Mouse (Mus musculus): ENCODE measurements at regions not wholly inside any gene's neighbourhood (a gene's known extent, or its start where the extent isn't known, plus 50 kb on each side); places are given as distances from the start of the nearest gene placed in this dataset.

DNA sequence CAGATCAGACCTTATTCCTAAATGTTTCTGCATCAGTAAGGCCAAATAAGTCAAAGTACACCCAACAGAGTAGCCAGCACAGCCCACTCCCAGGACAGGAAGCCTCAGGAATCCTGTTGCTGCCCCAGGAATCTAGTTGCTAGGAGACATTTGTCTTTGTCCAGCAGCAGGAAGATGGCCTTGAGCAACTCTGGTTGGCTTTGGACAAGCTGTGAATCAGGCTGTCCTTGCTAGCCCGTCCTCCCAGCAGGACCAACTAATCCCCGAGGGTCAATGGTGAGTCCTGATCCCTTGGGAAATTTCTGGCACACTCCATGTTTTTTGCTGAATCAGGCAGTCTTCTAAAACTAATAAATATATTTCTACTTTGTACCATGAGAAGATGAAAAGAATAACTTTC lies 317.1 kb downstream of the Mtx2 start:
- DNase-seq (ENCODE audit: low spot score): no peak

DNA sequence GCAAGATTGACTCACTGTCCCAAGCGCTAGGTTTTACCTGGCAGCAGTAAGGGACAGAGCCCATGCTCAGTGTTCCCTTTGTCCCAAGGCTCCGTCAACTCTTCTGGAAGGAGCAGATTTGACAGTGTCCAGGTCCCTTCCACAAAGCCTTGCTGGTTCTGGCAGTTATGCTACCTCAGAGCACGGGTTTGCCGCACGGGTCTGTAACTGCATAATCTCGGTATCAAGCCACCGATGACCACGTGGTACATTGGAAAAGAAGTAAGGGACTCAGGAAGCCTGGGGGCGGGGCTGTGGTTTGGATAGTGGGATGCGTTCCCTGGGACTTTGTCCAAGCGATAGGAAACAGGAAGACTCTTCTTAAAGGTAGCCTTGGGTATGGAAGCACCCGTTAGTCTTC lies 319.3 kb downstream of the Mtx2 start:
- DNase-seq (ENCODE audit: low spot score): no peak

DNA sequence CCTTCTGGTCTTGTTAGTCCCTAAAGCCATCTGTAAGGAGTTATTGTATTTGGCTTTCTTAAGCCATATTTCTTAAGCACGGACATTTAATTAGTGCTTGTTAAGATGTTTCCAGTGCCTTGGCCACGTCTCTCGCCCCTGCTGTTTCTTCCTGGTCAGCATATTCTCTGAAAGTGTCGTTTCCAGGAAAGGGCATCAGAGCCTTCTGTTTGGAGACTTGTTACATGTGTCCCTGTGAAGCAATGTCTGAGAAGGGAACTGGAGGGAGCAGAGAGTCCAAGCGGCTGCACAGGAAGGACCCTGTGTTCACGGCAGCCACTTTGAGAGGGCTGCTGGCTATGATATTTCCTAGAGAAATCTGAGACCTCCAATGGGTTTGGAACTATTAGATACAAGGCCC lies 320.7 kb downstream of the Mtx2 start:
- DNase-seq (ENCODE audit: low spot score): no peak

DNA sequence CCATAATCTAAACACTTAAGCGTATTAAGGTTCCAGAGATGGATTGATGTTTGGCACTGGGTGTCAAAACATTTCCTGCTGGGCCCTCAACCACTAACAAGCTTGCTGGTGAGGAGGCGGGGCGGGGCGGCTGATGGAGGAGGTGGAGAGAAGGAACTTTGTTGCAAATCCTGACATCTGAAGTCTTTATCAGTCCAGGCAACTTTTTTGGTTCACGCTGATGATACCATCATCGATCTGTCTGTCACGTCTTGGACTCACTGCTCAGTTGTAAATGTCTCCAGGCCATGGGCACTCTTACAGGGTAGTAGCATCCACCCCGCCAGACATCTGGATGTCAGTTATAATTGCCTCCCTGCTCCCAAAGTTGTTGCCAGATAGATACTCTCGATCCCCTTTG lies 321.8 kb downstream of the Mtx2 start:
- no peak for DNase-seq (ENCODE audit: low spot score)

DNA sequence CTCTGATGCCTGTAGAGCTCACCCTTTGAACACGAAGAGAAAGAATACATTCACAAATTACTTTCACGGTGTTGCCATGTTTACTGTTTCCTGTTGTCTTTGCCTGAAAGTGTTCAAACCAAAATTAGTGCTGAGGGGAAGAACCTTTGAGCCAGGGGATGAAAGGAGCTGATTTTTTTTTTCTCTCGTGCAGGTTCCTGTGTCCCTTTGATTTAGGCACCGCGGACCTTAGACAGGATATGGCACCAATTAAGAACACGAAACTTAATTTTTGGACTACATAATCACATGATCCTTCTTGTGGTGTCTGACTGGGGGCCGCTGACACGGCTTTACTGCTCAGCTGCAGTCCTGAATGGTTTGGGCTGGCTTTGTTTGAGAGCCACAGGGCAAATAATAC lies 322.4 kb downstream of the Mtx2 start:
- DNase-seq (ENCODE audit: low spot score): no peak

DNA sequence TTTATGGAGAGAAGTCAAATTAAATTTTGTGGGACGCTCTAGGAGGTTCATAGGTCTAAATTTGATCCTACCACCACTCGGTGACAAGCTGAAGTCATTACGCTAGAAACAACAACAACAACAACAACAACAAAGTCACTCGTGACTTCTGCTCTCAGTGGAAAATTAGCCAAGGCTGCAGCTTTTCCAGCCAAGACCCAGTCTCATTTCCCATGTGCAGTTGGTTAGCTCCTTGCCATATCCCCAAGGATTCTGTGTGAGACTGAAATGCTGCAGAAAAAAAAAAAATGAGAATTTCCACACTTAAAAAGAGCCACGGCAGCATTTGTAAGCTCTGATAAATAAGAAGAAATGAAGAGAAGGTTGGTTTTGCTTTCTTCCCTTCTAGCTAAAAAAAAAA lies 323.4 kb downstream of the Mtx2 start:
- no peak for DNase-seq (ENCODE audit: low spot score)

DNA sequence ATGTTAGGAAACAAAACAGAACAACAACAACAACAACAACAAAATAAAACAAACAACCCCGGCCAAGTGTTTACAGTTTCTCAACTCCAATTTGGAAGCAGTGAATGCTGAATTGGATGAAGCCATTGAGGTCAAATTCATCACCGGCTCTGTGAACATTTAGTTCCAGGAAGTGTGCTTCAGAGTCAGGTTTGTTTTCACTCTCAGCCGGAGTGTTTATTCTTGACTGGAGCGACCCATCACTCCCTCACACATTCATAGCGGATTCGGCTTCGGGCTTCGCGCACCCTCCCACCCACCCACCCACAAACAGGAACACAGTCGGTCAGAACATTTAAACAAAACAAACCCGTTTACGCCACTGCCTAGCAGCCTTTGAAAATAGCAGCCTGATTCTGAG lies 324.0 kb downstream of the Mtx2 start:
- no peak for DNase-seq (ENCODE audit: low spot score)

DNA sequence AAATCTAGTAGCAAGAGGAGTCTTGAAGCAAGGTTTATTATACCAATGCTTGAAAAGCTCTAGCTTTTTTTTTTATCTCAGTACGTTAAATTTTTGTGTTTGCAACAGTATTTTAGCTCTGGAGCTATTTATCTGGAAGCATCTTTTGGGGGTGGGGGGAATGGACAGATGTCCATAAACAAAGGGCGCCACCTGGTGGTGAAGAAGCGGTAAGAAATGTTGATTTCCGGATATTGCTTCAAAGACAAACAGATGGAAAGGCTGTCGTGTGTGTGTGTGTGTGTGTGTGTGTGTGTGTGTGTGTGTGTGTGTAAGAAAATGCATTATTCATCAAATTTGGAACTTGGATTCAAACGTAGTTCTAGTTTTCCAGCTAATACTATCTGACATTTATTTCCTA lies 325.4 kb downstream of the Mtx2 start:
- peak; percentile 8 for DNase-seq (ENCODE audit: low spot score)

DNA sequence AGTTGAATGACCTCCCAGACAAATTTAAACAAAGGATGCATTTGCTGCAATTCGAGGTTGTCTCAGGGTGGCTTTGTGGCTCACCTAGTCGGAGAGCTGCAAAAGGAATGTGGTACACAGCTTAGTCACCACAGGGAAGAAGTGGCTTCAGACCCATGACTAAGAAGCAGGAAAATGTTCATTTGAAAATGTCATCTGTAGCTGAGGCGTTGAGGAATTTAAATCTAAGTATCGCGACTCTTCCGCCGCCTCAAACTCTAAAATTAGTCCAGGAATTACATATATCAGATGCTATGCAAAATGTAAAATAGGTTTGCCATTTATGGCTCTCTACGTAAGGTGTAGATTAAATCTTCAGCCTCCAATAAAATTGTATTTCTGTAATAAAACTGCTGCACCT lies 325.9 kb downstream of the Mtx2 start:
- no peak for DNase-seq (ENCODE audit: low spot score)

DNA sequence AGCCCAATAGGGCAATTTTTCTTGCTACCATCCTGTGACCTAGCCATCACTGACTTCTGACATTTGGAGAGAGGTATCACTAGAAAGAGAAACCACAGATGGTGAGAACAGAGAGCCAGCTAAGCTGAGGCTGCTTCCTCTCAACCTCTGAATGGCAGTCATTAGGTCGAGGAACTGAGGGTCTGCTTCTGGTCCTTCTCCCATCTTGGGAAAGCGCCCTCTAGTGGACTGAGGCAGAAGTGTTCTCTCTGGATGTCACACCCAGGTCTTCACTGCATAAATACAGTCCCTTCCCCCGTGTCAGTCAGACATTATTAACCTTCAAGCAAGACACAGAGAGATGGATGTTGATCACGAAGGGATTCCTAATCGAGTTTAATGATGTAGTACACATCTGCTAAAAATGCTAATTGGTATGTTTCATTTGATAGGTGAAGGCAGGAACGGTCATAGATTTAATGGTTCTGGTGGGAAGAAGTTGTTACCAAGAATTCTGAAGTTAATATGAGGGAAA lies 326.9 kb downstream of the Mtx2 start:
- DNase-seq (ENCODE audit: low spot score): no peak

DNA sequence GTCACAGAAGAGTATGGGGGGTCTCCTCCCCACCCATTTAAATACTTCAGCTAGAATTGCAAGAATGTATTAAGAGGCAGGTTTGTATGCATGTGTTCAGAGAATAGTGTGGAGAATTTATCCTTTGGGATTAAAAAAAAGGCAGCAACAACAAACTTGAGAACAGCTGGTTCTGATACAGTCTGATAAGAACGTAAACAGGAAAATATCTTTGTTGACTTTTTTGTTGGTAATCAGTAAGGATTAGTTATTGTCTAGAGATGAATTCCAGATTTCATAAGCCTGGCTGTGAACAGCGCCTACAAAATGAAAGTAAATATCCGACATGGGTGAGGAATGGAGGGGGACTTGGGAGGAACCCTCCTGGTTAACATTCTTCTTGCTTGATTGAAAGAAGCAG lies 328.8 kb downstream of the Mtx2 start:
- DNase-seq (ENCODE audit: low spot score): no peak

DNA sequence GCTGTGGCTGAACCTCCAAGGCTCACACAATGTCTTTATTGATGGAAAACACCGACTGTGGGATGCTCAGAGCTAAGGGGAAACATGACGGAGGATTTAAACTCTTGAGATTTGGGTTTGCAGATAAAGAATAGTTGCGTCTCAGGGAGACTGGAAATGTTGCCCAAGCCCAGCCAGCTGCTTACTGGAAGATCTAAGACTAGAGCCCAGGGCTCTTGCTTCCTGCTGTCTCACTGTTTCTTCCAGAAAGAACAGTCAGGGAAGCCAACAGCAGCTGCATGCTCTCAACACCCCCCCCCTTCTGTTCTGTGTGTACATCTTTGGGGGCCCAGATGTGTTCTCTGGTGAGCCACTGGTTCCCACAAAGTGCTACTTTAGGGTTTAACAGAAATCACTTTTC lies 333.0 kb downstream of the Mtx2 start:
- DNase-seq (ENCODE audit: low spot score): no peak

DNA sequence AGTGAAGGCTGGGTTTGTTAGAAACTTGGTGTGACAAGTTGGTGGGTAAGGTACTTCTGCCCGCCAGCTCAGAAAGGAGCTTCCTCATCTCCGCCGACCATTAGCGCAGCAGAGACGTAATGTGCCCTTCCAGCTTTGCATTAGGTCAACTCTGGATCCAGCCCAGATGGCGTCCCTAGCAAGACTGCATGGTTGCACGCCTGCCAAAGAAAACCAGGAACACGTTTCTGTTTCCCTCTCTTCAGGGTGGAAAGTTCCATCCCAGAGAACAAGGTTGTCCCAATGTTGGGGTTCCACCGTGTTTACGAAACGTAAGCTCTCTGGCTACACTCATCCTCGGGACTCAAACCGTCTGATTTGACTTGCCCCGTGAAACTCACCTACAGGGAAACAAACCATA lies 335.5 kb downstream of the Mtx2 start:
- no peak for DNase-seq (ENCODE audit: low spot score)

DNA sequence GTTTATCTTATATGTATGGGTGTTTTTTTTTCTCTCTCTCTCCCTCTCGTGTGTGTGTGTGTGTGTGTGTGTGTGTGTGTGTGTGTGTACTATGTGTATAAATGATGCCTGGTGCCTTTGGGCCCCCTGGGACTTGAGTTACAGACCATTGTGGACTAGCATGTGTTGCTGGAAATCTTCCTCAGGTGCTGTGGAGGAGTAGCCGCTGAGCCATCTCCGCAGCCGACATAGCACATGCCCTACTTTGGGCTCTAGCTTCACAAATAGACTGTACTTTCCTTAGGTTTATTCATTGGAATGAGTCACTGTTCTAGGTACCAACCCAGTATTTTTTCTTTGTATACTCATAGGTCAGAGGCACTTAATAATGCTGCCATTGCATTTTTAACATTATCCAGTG lies 339.4 kb downstream of the Mtx2 start:
- DNase-seq (ENCODE audit: low spot score): no peak

DNA sequence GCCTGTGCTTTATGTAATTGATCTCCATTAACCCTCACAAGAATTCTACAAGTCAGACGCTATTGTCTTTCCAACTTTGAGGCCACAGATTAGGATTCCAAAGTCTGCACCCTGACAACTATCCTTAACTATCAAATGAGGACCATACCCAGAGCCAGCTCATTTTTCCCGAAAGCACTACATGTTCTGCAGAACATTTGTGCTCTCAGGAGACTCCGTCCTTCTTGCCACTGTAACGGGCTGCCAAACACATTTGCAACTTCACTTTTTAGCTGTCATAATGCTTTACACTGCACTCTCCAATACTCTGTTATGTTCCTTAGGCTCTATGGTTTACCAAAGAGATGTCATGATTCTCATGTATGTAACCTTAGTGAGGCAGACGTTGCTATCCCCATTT lies 350.7 kb downstream of the Mtx2 start:
- DNase-seq (ENCODE audit: low spot score): no peak

DNA sequence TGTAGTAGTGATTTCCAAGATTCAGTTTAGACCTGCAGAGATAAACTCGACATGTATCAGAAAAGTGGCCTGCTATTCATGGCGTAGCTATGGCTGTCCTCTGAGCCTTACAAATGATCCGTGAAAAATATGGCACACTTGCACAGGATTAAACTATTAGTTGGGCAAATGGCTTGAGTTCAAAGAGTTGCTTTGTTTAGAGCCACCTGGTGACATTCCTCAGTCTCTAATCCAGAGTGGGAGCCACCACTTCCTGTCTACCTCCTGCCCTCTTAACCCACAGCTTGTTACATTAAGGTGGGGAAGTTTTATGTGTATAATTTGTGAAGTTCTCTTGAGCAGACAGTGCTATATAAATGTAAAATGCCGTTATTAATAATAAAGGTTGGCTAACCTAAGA lies 357.7 kb downstream of the Mtx2 start:
- DNase-seq (ENCODE audit: low spot score): no peak

DNA sequence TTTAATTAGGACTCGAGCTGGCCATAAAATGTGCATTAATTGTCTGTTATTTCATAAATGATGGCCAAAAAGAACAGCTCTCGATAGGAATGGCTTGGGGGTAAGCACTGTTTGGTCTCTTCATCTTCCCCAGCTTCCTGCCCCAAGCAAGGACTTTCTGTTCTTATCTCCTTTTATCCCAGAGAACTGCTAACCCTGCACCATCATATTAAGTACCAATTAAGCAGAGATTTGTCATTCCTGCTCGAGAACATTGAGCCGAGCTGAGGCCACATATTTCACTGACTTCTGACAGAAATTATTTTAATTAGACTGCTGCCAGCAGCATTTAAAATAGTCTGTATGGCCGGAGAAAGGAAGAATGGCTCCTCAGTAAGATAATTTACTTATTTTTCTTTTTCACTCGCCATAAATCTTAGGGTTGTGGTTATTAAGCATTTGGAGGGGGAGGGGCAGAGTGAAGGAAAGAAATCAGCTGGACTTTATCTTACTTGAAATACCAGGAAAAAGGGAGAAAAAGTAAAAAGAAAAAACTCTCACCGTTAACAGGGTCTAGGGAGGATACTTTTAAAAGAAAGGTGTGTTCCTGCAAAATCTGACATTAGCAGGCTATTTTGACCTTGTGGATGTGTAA lies 377.1 kb downstream of the Mtx2 start:
- no peak for DNase-seq (ENCODE audit: low spot score)

DNA sequence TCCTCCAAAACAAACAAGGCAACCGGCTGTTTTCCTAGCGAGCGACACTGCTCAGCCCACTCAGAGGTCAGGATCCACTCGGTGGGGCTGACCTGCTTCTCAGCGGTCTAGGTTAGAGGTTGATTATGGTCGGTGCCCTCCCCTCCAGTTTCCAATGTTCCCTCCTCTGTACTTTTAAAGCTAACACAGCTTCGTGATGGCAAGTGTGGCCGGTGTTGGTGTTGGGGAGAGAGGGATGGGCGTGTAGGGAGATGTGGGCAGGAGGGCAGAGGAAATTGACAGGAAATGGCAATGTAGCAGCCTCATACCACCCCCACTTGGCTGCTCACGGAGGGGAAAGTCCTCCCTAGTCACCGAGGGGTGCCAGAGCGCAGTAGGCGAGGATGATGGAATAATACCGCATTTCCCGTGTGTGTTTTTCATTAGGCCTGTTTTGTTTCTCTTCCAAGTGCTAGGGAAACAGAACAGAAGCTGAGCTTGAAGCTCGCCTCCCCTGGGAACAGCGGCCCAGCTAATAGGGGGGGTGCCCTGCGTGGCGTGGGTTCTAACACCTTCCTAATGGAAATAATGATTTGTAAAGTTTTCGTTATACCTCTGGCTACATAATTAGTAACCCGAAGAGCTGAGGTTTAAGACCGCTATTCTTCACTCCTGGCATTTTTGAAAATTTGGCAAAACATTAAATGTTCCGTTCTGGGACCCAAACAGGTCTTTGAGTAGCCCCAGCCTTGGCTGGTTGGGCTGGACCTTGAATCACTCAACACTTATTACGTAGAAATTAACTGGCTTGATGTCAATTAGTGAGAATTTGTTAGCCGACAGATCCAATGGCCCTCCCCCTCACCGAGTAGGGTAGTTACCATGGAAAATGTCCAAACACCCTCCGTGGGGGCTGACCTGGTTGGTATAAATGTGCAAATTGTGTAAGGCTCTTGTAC lies 383.5 kb downstream of the Mtx2 start:
- no peak for DNase-seq (ENCODE audit: low spot score)

DNA sequence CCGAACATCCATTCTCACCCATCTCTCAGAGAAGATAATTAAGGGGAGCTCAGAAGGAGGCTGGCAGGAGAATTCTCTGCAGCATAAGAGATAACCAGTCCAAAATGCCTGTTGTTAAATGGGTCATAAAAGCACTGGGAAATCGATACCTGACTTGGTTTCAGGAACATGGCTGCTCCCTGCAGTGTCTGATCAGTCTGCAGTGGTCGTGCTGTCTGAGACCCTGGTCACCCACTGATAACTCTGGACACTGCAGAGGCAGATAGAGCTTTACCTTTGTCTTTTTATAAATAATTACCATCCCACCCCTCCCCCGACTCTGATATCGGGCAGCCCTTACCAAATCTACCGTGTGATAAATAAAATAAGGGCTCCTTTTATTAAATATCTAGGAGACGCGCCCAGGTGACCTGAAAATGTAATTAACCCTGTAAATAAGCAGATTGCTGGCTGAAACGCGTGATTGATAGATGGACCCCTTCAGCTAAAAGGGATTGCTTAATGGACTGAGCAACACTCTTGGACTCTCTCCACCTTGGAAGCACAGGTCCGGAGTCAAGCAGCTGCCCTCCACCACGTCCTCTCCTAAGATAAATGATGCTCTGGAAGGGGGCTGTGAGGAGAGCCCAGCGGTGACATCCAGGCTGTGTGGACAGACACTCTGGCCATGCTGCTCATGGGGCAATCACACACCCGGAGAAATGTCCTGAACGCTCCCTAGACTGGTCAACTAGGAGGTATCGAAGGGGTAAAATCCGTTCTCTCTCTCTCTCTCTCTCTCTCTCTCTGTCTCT lies 384.4 kb downstream of the Mtx2 start:
- no peak for DNase-seq (ENCODE audit: low spot score)

DNA sequence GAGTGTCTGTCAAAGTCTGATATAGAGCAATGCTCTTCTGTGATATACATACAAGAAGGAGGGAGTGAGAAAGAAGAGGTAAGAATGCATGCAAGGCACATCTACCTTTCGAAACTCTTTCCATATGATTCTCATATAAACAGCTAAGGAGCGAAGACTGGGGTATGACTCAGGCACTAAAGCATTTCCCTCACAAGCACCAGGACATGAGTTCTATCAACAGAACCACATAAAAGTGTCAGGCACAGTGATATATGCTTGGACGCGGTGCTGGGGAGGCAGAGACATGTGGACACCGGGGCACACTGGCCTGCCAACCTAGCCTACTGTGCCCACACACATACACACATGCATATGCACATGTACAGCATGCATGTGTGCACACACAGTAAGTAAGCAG lies 391.3 kb downstream of the Mtx2 start:
- no peak for DNase-seq (ENCODE audit: low spot score)

DNA sequence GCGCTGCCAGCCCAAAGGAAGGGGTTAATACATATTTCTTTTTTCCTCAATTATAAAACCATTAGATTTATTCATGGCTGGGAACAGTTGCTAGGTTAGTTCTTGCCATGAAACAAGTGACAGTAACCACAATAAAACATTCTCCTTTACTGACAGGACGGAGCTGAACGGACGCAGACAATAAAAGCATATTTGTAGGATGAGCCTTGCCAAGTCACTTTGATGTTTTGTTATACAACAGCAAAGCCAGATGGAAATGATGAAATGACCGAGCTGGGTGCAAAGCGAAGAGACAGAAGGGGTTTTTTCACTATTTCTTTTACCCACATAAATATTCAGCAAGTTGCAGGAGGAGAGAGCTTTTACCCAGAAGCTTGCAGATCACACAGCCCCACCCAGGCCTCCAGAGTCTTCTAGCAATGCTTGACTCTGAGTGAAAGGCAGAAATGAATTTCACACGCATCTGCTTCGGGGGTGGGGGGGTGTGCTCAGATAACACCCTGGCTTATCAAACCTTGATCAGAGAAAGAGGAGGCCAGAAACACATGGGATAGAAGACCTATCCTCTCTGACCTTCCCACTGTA lies 395.3 kb downstream of the Mtx2 start:
- no peak for DNase-seq (ENCODE audit: low spot score)

DNA sequence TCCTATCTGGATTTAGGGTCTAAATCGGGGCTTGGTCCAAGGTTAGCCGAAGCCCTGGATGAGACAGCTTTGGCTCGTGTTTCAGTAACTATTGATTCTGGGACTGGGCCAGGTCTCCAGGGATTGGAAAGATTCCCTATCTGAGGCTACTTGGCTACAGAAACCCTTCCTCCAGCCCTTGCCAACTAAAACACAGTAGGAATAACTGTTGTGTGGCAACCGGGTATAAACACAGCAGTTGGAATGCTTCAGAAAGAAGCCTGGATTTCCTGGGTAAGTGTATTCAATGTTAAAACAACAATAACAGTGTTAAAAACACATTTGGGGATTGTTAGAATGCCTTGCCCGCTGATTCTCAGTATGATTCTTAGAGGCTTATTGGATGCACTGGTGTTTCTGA lies 398.8 kb downstream of the Mtx2 start:
- no peak for DNase-seq (ENCODE audit: low spot score)
